Mouse (Mus musculus) cerebellum, adult 9-11 months (tissue): ENCODE results near the gene Dusp13.

ENCODE experiments used
- DNase-seq: peaks from one replicate; pipeline ENCODE4 v3.0.0; 2022

Dusp13 gene

GRCm38 (mm10) chr14:21696186-21696830 is 54.7 kb downstream of the Dusp13 start:
- no peak for DNase-seq

DNA sequence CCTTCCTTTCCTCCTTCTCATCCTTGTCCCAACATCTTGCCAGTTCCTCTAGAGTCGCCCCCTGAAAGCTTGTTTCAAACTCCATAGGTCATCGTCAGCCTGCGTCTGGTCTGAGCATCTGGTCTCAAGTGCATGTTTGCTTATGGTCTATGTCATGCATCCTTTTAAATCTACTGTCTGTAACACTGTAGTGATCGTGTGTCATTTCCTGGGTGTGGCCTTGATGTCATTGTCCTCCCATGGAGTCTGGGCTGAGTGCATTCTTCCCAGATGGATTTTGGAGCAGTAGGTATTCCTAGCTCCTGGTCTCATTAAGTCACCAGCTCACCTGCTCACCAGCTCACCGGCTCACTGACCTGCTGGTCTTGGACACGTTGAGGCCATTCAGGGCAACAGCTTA is 56.0 kb downstream of the Dusp13 start:
- DNase-seq, result no peak

- DNase-seq, result no peak
Observed at GRCm38 (mm10) chr14:21691070-21691469, 59.9 kb downstream of the Dusp13 start.

DNA sequence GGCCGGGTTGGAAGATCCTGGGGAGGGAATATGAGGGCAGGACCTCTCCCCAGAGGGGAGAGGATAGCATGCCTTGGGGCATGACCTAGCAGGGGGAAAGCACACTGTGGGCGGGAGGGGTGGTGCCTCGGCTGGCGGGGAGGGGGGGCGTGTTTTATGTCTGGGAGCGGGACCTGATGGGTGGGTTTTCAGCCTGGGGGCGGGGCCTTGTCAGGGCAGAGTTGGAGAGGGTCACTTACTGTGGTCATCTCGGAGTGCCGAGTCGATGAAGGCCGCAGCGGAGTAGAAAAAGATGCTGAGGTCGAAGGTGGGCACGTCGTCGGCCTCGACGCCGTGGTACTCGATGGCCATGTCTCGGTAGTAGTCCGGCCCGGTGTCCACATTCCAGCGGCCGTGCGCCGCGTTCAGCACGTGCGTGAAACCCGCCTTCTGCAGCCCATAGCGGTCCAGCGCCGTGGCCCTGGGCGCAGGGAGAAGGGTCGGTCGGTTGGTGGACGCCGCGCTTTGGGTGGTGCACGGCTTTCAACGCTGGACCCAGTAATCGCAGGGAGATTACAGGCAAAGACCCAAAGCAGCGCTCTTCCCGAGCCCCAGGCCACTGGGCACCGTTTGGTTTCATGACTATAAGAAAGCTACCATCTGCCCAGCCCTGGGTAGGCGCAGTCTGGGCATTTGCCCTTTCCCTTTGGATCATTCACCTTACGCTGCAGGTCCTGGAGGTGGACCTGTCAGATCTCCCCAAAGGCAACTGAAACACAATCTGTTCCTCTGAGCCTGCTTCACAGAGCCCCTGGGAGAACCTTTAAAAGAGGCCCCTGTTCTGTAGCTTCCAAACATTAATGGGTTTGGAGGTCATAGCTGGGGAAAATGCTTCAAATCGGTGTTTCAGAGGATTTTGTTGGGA is 64.4 kb downstream of the Dusp13 start:
- no peak for DNase-seq

- DNase-seq, result no peak
Observed at GRCm38 (mm10) chr14:21685411-21686146, 65.4 kb downstream of the Dusp13 start.

DNA sequence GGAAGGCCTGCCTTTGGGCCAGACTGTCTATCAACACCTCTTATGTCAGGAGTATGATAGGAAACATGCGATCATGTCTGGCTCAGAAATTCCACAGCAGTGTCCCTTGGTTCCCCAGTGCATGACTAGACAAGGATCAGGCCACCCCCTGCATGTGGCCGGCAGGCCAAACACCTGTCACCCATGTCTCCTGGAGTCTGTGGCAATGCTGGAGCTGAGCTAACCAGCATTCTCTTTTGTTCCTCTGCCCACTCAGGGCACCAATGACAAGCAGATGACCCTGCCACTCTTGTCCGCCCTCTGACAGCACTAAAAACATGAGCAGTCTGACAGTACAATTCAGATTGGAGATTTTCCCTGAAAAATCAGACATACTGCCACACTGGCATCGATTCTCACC is 67.1 kb downstream of the Dusp13 start:
- no peak for DNase-seq
